Mouse (Mus musculus): ENCODE measurements around the gene Gls.

DNA sequence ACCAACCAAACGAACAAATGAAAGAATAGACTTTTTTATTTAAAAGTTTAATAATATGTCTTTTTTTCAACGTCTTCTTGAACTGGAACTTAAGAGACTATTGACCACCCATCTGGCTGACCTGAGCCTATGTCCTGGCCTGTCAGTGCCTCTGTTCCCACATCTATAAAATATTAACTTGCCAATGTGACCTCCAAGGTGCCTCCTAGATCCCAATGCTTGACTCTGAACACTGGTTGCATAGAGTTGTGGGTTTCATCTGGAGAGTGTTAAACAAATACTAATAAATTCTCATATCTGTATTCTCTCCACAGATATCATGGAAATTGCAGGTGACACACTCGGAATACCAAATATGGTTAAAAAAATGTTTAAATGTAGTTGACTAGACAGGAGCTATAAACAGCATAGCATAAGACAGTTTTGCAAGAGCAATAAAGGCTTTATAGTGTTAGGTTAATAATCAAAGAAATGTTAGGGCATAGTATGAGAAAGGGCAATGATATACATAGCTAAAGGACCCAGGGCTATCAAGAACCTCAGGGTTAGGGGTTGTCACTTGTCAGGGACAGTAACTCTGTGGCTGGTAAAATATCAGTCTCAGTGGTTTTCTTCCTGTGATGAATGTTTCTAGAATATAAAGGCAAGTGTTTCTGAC, 16.0 kb upstream of the Gls start:
- TF ChIP-seq CTCF (IDR thresholded peaks at IDR 0.05; ENCODE audit: low read depth, low read length): no peak
- no peak for TF ChIP-seq POLR2AphosphoS5 (IDR thresholded peaks at IDR 0.05; ENCODE audit: insufficient replicate concordance, low read depth, low read length)
- TF ChIP-seq GATA1 (IDR thresholded peaks at IDR 0.05; ENCODE audit: borderline replicate concordance, low read length): no peak
- no peak for TF ChIP-seq TAL1 (conservative IDR thresholded peaks at IDR 0.05; ENCODE audit: low read depth, low read length)
- TF ChIP-seq GATA2 (IDR thresholded peaks at IDR 0.05; ENCODE audit: borderline replicate concordance, low read depth, low read length): no peak

All from G1E (cell line).